ENCODE assay signal across 13 mouse cellular contexts in the genomic region with DNA sequence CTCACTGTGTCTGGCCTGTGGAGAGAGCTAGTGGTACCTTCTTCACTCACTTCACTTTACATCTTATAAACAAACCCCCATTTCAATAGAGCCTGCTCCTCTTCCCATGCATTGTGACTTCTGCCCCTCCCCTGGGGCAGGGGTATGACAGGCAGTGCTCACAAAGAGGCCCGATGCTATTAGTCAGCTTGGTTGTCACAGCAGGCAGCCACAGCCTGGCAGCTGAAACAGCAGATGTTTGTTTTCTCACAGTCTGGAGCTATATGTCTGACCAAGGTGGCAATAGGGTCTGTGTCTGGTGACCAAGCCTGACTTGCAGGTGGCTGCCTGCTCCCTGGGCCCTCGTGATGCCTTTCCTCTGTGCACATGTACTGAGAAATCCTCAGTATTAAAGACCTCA.
DNase-seq lines count a peak whose midpoint lies in the region; ATAC-seq and TF ChIP-seq lines count a peak whose summit lies in the region.
"Had no signal": no experiment of that assay in that cellular context is flagged by ENCODE, and none has a peak within 500 bp of the region (broad histone marks: within the 10 kb centered on the region; RNA-seq: fewer than 3 reads in every experiment).

No protein-coding gene starts in this region.

- no peaks in the 10 kb centered on the region for H3K9me3 ChIP-seq in midbrain, embryonic 11.5 days (ENCODE audit: control insufficient read depth, low read length)
- no peaks in the 10 kb centered on the region for H3K9me3 ChIP-seq in midbrain, embryonic 15.5 days
- H3K9me3 ChIP-seq in forebrain, embryonic 12.5 days: no peaks in the 10 kb centered on the region
- no peaks in the 10 kb centered on the region for H3K9me3 ChIP-seq in limb, embryonic 14.5 days (ENCODE audit: control insufficient read depth, low read length)
- H3K9me3 ChIP-seq: kidney, embryonic 15.5 days; liver, embryonic 12.5 days had no signal

- no peaks in the 10 kb centered on the region for H3K27me3 ChIP-seq in midbrain, embryonic 11.5 days (ENCODE audit: control insufficient read depth, insufficient read depth, low read length)
- no peaks in the 10 kb centered on the region for H3K27me3 ChIP-seq in midbrain, embryonic 15.5 days (replicated peaks)
- peaks cover 6% of the 10 kb centered on the region; the same call in 1 of the 2 replicates for H3K27me3 ChIP-seq in forebrain, embryonic 12.5 days
- H3K27me3 ChIP-seq in limb, embryonic 14.5 days (ENCODE audit: control insufficient read depth, insufficient read depth, low read length): no peaks in the 10 kb centered on the region
- H3K27me3 ChIP-seq: kidney, embryonic 15.5 days; liver, embryonic 12.5 days had no signal

- DNase-seq in midbrain, embryonic 11.5 days (ENCODE audit: low spot score, missing footprints): peak; percentile 83
- no peak for DNase-seq in limb, embryonic 14.5 days (ENCODE audit: low spot score)
- DNase-seq in gastrocnemius, adult 18-20 months (ENCODE audit: low spot score): no peak
- no peak for DNase-seq in spleen, adult 12 weeks (ENCODE audit: low spot score)
- no peak for DNase-seq in kidney, postnatal 14 days
- no peak for DNase-seq in lung, postnatal 14 days
- DNase-seq: adrenal gland, postnatal 10 days; cerebellum, adult 9-11 months; gastrocnemius, adult 2 months had no signal

- H3K4me2 ChIP-seq in midbrain, embryonic 11.5 days: no peak overlapping the region
- H3K4me2 ChIP-seq in midbrain, embryonic 15.5 days: no peak overlapping the region
- no peak overlapping the region for H3K4me2 ChIP-seq in forebrain, embryonic 12.5 days
- H3K4me2 ChIP-seq in limb, embryonic 14.5 days (replicated peaks; ENCODE audit: low read depth, low read length, severe bottlenecking): no peak overlapping the region
- H3K4me2 ChIP-seq: kidney, embryonic 15.5 days; liver, embryonic 12.5 days had no signal

- no peak overlapping the region for H3K27ac ChIP-seq in midbrain, embryonic 11.5 days (ENCODE audit: low read depth, low read length)
- no peak overlapping the region for H3K27ac ChIP-seq in midbrain, embryonic 15.5 days
- H3K27ac ChIP-seq in forebrain, embryonic 12.5 days: no peak overlapping the region
- H3K27ac ChIP-seq in limb, embryonic 14.5 days (replicated peaks; ENCODE audit: low read depth, low read length): no peak overlapping the region
- H3K27ac ChIP-seq: gastrocnemius, adult 2 months; kidney, embryonic 15.5 days; liver, embryonic 12.5 days had no signal

- 22% methylated on average over 2 of the region's 2 CpGs for WGBS in midbrain, embryonic 11.5 days
- 20% methylated on average over 2 of the region's 2 CpGs for WGBS in midbrain, embryonic 15.5 days
- 19% methylated on average over 2 of the region's 2 CpGs for WGBS in forebrain, embryonic 12.5 days
- 22% methylated on average over 2 of the region's 2 CpGs for WGBS in limb, embryonic 14.5 days

- H3K4me3 ChIP-seq in midbrain, embryonic 11.5 days (ENCODE audit: low read depth, low read length): no peak overlapping the region
- H3K4me3 ChIP-seq in midbrain, embryonic 15.5 days: no peak overlapping the region
- H3K4me3 ChIP-seq in forebrain, embryonic 12.5 days (replicated peaks): no peak overlapping the region
- no peak overlapping the region for H3K4me3 ChIP-seq in limb, embryonic 14.5 days (replicated peaks; ENCODE audit: low read length)
- H3K4me3 ChIP-seq: gastrocnemius, adult 2 months; kidney, embryonic 15.5 days; liver, embryonic 12.5 days had no signal

- TF ChIP-seq POLR2A in limb, embryonic 14.5 days (IDR thresholded peaks at IDR 0.05; ENCODE audit: borderline replicate concordance, extremely low read depth, insufficient read depth, insufficient read length): no peak

- no peak overlapping the region for H3K9ac ChIP-seq in midbrain, embryonic 11.5 days (ENCODE audit: low read length)
- no peak overlapping the region for H3K9ac ChIP-seq in midbrain, embryonic 15.5 days
- no peak overlapping the region for H3K9ac ChIP-seq in forebrain, embryonic 12.5 days
- no peak overlapping the region for H3K9ac ChIP-seq in limb, embryonic 14.5 days (ENCODE audit: low read depth, low read length, severe bottlenecking)
- H3K9ac ChIP-seq: kidney, embryonic 15.5 days; liver, embryonic 12.5 days had no signal

- no peaks in the 10 kb centered on the region for H3K36me3 ChIP-seq in midbrain, embryonic 11.5 days (ENCODE audit: control insufficient read depth, insufficient read depth, low read length)
- no peaks in the 10 kb centered on the region for H3K36me3 ChIP-seq in midbrain, embryonic 15.5 days (replicated peaks)
- H3K36me3 ChIP-seq in forebrain, embryonic 12.5 days (replicated peaks): no peaks in the 10 kb centered on the region
- no peaks in the 10 kb centered on the region for H3K36me3 ChIP-seq in limb, embryonic 14.5 days (ENCODE audit: control insufficient read depth, insufficient read depth, low read length)
- H3K36me3 ChIP-seq: kidney, embryonic 15.5 days; liver, embryonic 12.5 days had no signal

- ATAC-seq in midbrain, embryonic 11.5 days (ENCODE audit: low FRiP score): peak; percentile 66
- ATAC-seq in midbrain, embryonic 15.5 days (replicated peaks): no peak
- peak; percentile 67; the same call in 1 of the 2 replicates for ATAC-seq in forebrain, embryonic 12.5 days (ENCODE audit: low FRiP score)
- 0 out of 2 replicates have a peak, but pooled peaks have one; percentile 34 for ATAC-seq in limb, embryonic 14.5 days (ENCODE audit: low FRiP score, low read depth)
- ATAC-seq: liver, embryonic 12.5 days had no signal

- H3K4me1 ChIP-seq in midbrain, embryonic 11.5 days (ENCODE audit: control insufficient read depth, insufficient read depth, low read length): peaks cover 5% of the 10 kb centered on the region
- H3K4me1 ChIP-seq in midbrain, embryonic 15.5 days: peaks cover 3% of the 10 kb centered on the region
- H3K4me1 ChIP-seq in forebrain, embryonic 12.5 days: peaks cover 18% of the 10 kb centered on the region
- H3K4me1 ChIP-seq in limb, embryonic 14.5 days (ENCODE audit: control insufficient read depth, insufficient read depth, low read length): peaks cover 17% of the 10 kb centered on the region
- H3K4me1 ChIP-seq: liver, embryonic 12.5 days had no signal
